Mouse (Mus musculus): ENCODE data around the gene Xpr1.

Xpr1 gene

DNA sequence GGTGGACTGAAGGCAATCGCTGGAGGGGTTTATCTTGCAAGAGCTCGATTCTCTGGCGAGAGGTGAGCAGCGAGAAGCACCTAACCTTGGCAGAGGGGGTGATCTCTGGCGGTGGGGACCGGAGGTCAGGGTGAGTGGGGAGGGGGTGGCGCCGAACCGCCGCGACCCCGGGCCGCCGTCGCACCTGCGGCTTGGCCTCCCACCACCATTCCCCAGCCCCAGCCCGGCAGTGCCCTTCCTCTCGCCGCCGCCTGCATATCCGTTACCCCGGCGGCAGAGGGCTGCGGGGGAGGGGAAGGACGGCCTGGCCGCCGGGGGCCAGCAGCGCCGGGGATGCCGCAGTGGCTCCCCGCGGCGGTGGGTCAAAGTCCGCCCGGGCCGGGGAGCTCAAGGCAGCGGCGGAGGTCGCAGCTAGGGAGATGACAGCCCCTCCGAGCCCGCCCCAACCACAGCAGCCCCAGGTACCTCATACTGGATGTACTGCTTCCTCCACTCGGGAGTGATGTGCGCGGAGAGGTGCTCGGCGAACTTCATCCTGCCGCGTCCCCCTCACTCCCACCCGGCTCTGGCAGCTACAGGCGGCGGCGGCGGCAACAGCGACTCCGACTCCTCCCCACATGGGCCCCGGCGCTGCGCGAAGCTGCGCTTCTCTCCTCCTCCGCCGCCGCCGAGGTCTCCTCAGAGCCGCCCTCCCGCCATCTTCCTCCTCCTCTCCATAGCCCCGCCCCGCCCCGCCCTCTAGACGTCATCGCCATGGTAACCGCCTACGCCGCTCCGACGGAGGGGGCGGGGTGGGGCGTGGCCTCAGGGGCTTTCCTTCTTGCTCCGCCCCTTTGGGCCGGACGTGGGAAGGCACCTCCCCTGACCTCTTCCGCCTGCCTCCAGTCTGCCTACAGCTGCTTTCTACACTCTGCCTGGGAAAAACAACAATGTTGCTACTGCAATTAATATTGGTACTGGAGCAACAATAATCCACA lies at the start of gene Xpr1:
Gene Xpr1 (minus strand): TSS at position 715 of the 977 bp plus-strand sequence.
- peak; percentile 95 for DNase-seq (ENCODE audit: low spot score)

GRCm38 (mm10) chr1:155463442-155463841 lies 46.2 kb upstream of the Xpr1 start:
- DNase-seq (ENCODE audit: low spot score) = no peak

DNA sequence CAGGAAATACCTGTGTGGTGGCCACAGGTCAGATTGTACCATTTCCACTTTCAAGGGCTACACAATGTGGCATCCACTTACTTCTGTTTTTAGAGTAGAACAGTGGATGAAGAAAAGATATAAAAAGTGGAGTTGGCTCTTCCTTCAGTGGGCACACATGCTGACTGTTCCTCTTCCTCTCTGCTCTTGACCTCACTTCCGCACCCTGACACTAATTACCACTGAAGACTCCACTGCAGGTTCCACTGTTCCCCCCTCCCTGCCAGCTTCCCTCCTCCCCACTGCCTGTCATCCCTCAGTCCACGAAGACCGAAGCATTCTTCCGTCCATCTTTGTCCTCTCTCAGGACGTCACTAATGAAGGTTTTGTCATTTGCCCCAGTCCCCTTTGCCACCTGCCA lies 45.4 kb upstream of the Xpr1 start:
- no peak for DNase-seq (ENCODE audit: low spot score)

DNA sequence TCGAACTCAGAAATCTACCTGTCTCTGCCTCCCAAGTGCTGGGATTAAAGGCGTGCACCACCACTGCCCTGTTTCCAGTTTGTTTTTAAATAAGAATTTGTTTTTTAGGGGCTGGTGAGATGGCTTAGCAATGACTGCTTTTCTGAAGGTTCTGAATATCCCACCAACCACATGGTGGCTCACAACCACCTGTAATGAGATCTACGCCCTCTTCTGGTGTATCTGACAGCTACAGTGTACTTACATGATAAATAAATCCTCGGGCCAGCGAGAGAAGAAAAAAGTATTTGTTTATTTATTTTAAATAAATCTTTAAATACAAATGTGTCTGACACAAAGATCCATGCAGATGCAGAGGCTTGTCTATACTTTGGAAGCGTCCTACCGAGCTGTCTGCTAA lies 40.3 kb upstream of the Xpr1 start:
- DNase-seq (ENCODE audit: low spot score) = no peak

DNA sequence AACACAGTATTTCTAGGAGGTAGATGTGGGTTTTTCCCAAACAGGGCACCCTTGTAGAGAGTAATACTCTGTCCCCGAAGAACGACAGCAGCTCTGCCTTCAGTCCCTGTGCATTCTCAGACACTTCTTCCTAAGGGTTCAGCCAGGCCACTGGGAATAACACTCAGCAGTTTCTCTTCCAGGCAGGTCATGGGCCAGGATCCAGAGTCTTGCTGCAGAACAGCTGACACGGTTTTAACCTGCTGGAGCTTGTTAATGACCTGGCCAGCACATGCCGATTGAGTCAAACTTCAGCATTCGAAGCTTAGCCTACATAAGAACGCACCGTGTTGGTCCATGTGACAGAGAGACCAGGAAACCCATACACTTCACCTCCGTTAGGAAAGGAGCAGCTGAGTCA lies 36.0 kb upstream of the Xpr1 start:
- no peak for DNase-seq (ENCODE audit: low spot score)

DNA sequence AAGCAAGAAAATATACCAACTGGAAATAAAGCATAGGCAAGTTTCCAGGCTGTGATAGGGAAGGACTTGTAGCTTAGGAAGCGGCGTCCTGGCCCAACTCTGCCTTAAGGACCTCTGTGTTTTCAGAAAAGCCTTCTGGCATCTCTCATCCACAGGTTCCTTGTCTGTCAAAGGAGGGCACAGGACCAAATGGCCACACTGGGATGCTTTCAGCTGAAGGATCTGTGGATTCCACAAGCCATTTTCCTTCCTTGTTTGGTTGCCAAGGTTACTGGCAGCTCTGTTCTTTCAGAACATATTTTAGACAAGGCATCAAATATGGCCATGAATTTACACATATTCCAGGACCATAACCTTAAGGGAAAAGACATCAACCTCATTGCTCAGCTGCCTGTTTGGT lies 31.7 kb upstream of the Xpr1 start:
- DNase-seq (ENCODE audit: low spot score) = no peak

GRCm38 (mm10) chr1:155447277-155447676 lies 30.1 kb upstream of the Xpr1 start:
- no peak for DNase-seq (ENCODE audit: low spot score)

GRCm38 (mm10) chr1:155443115-155443514 lies 25.9 kb upstream of the Xpr1 start:
- DNase-seq (ENCODE audit: low spot score) = no peak

DNA sequence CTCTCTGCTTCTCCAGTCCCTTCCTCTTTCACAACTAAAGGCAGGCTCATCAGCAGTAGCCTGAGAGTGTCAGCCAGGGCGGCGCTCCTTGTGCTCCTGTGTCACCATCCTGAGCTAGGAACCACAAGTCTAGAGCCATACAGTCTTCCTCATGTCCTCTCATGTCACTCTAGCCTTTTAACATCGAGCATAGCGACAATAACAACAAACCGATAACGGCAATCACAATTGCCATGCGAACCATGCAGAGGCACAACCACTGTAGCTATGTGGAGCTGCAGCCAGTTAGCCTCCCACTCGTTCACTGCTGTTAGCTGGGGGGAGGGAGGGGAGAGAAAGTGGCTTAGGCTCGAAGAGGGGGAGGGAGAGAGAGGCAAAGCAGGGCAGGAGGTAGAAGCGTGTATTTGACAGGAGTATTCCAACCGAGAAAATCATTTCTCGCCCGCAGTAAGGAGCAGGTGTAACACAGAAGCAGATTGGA lies 25.3 kb upstream of the Xpr1 start:
- no peak for DNase-seq (ENCODE audit: low spot score)

DNA sequence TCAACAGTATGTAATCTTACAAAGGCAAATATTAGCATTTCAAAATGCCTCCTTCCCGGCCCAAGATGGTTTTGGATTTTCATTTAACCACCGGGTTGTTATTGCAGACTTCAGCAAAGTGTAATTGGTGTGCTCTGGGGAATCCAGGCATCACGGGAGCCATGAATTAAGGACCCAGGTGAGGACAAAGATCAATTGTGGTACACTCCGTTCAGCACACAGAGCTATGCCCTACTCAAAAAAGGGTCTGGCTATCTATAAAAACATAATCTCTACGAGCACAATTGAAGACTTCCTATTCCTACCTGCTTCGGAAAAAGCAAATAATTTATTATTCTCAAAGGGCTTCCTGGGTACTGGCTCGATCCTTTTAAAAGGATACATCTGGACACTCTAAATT lies 22.3 kb upstream of the Xpr1 start:
- no peak for DNase-seq (ENCODE audit: low spot score)

- no peak for DNase-seq (ENCODE audit: low spot score)
These were observed 21.3 kb upstream of the Xpr1 start for GRCm38 (mm10) chr1:155438525-155438924.

GRCm38 (mm10) chr1:155429304-155429703 lies 12.1 kb upstream of the Xpr1 start:
- DNase-seq (ENCODE audit: low spot score) = no peak

DNA sequence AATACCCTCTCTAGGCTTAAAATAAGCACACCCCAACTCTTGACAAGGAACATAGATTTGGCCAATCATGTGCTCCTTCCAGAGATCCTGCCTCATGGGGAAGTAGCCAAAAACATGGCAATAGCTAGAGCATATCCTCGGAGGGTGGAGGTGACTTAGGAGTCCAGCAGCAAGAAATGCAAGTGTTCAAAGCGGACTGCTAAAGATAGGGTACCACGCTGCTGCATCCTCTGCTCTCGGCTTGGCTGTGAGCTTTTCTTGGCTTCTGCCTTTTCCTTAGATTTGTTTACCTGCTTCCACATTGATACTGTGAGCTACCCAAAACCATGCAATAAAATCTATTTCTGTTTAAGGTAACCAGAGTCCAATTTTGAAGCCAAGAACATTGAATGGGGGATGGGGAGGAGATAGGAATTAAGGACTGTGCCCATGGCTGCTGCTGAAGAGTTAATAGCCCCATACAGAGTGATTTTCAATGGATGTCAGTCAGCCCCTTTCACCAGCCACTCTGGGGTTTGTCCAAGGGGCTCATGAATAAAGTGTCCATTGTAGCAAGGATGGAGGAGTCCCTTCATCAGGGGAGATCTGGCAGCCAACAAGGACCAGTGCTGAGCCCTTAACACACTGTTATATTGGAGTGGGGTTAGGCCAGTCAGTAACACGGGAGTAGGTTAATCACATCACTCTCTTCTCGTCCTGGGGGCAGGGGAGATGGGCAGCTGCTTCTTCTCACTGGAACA lies 10.1 kb upstream of the Xpr1 start:
- no peak for DNase-seq (ENCODE audit: low spot score)

GRCm38 (mm10) chr1:155425743-155426315 lies 8.6 kb upstream of the Xpr1 start:
- DNase-seq (ENCODE audit: low spot score) = no peak

DNA sequence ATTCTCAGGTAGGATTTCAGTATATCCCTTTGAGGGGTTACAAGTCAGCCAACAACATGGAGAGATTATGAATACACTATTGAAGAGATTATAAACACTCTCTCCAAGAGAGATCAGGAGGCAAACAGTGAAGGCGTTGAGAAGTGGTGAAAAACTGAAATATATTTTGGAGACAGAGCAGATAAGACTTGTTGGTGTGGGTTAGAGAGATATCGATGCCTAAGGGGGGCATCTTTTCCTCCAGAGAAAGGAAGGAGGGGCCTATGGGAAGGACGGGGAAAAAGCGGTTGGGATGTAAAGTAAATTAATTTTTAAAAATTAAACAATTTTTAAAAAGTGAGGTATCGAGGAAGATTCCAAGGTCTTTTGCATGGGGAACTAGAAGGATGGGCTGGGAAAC lies 8.1 kb upstream of the Xpr1 start:
- DNase-seq (ENCODE audit: low spot score) = no peak

DNA sequence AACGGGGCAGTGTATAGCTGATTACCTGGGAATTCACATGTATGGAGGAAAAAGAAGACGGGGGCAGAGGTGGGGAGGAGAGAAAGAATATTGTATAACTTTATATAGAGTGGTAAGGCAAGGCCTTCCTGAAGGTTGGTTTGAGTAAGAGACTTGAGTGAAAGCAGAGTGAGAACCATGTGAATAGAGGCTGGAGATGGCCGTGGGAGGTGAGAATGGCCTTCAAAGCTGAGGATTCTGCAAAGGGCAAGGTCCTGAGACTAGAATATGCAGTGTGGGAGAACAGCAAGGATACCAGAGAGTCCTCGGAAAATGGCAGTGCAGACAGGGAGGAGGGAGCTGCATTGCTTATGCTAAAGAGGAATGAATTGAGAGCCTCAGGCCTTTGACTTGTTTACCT lies 6.6 kb upstream of the Xpr1 start:
- DNase-seq (ENCODE audit: low spot score) = no peak

DNA sequence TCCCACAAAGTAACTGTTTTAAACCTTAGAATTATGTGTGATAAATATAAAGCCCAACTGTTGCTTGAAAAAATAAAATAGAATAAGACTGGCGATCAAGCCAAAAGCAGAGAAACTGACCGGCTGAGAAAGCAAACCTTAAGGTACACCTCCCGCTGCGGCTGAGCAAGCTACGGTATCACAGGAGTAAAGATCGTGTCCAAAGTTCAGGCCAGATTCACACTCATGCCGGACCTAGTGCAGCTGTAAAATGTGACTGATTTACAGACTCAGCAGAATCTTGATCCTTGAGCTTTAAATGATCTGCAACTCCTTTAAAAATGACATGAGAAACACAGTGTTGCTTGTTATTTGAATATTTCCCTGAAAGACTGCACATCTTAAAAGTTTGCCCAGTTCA lies 4.8 kb upstream of the Xpr1 start:
- no peak for DNase-seq (ENCODE audit: low spot score)

- no peak for DNase-seq (ENCODE audit: low spot score)
These were observed 991 bp downstream of the Xpr1 start for GRCm38 (mm10) chr1:155416147-155416700.

GRCm38 (mm10) chr1:155415421-155415820 lies 1.8 kb downstream of the Xpr1 start:
- DNase-seq (ENCODE audit: low spot score) = no peak

- DNase-seq (ENCODE audit: low spot score) = no peak
These were observed 4.5 kb downstream of the Xpr1 start for GRCm38 (mm10) chr1:155412705-155413104.

- no peak for DNase-seq (ENCODE audit: low spot score)
These were observed 8.6 kb downstream of the Xpr1 start for GRCm38 (mm10) chr1:155408577-155408966.
